Comparison of ENCODE assay signal across 33 mouse cellular contexts in the genomic region with DNA sequence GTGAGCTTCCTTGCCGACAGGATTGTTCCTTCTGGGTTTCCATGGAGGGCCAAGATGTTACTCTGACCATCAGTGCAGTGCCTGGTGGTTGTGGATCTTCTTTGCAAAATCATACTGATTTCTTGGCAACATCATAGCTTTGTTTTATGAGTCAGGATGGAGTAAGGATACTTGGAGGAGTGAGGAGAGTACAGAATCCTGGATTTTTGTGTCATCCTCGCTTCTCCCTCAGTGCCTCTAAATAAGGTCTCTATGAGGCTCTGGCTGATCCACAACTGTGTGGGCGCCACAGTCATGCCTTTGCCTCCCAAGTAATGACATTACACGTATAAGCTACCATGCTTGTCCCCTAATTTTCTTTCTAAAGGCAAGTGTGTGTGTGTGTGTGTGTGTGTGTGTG. TPM values are rescaled to one million over a fixed set of nuclear protein-coding genes. Genes with fewer than 3 reads are reported as not detected.
DNase-seq lines count a peak whose midpoint lies in the region; ATAC-seq and TF ChIP-seq lines count a peak whose summit lies in the region.
"Had no signal": no experiment of that assay in that cellular context is flagged by ENCODE, and none has a peak within 500 bp of the region (broad histone marks: within the 10 kb centered on the region; RNA-seq: fewer than 3 reads in every experiment).

No protein-coding gene starts in this region.

- no peaks in the 10 kb centered on the region for H3K27me3 ChIP-seq in forebrain, embryonic 13.5 days
- H3K27me3 ChIP-seq in cerebellum, adult 2 months (ENCODE audit: control insufficient read depth, insufficient read depth, low read length) = no peaks in the 10 kb centered on the region
- H3K27me3 ChIP-seq: heart, embryonic 15.5 days; neural tube, embryonic 12.5 days had no signal

- no peak for TF ChIP-seq CTCF in cerebellum, adult 2 months (IDR thresholded peaks at IDR 0.05; ENCODE audit: borderline replicate concordance, insufficient read depth, low read depth, low read length)

- peak; percentile 92 for ATAC-seq in frontal cortex, adult (ENCODE audit: low TSS enrichment)
- no peak for ATAC-seq in forebrain, embryonic 13.5 days
- ATAC-seq: activated CD4-positive, CD25-positive, alpha-beta regulatory T cell, adult 4 months; liver, postnatal 0 days; lung, postnatal 0 days had no signal

- no peak for TF ChIP-seq POLR2A in cerebellum, adult 2 months (IDR thresholded peaks at IDR 0.05; ENCODE audit: borderline replicate concordance, insufficient read depth, low read length)

- H3K4me2 ChIP-seq in forebrain, embryonic 13.5 days = no peak overlapping the region
- H3K4me2 ChIP-seq: heart, embryonic 15.5 days; hindbrain, embryonic 14.5 days; neural tube, embryonic 12.5 days had no signal

- no peak overlapping the region for H3K9ac ChIP-seq in forebrain, embryonic 13.5 days
- H3K9ac ChIP-seq: heart, embryonic 15.5 days; hindbrain, embryonic 14.5 days; liver, postnatal 0 days; neural tube, embryonic 12.5 days had no signal

- 73% methylated on average over 4 of the region's 4 CpGs for WGBS in forebrain, embryonic 13.5 days
- WGBS in cerebellum, adult 2 months = 84% methylated on average over 4 of the region's 4 CpGs

- H3K36me3 ChIP-seq in forebrain, embryonic 13.5 days (ENCODE audit: poor library complexity, severe bottlenecking) = no peaks in the 10 kb centered on the region
- H3K36me3 ChIP-seq: G1E; heart, embryonic 15.5 days; neural tube, embryonic 12.5 days had no signal

- peak overlapping the region; percentile 78 for H3K27ac ChIP-seq in forebrain, embryonic 13.5 days
- H3K27ac ChIP-seq in cerebellum, adult 2 months (ENCODE audit: insufficient read depth, low read length) = no peak overlapping the region
- H3K27ac ChIP-seq: heart, embryonic 15.5 days; hindbrain, embryonic 14.5 days; kidney, postnatal 0 days; left cerebral cortex, adult 2 months; macrophage; neural tube, embryonic 12.5 days had no signal

- H3K9me3 ChIP-seq in forebrain, embryonic 13.5 days (replicated peaks) = no peaks in the 10 kb centered on the region
- H3K9me3 ChIP-seq: G1E; heart, embryonic 15.5 days; neural tube, embryonic 12.5 days had no signal

- no peak overlapping the region for H3K4me3 ChIP-seq in forebrain, embryonic 13.5 days
- H3K4me3 ChIP-seq in cerebellum, adult 2 months (replicated peaks; ENCODE audit: insufficient read depth, low read depth, low read length) = no peak overlapping the region
- H3K4me3 ChIP-seq: gastrocnemius, adult 2 months; heart, embryonic 15.5 days; left cerebral cortex, adult 2 months; neural tube, embryonic 12.5 days had no signal

- no peak for DNase-seq in frontal cortex, postnatal 36 days (ENCODE audit: low spot score in 2 of 2)
- peak; percentile 33 for DNase-seq in right cerebral cortex, adult 18-20 months
- DNase-seq in right cerebral cortex, postnatal 36 days (ENCODE audit: low spot score in 2 of 2) = no peak
- no peak for DNase-seq in adrenal gland, adult 2 months
- no peak for DNase-seq in cerebellum, adult 2 months
- DNase-seq: adrenal gland, postnatal 14 days; cerebellum, adult 9-10 months; gastrocnemius, adult 2 months; heart, postnatal 36 days; kidney, adult 2 months; left cerebral cortex, postnatal 4 days; liver, postnatal 0 days; right cerebral cortex, postnatal 25 days; thymus, postnatal 14 days had no signal

- H3K4me1 ChIP-seq in forebrain, embryonic 13.5 days = peaks cover 55% of the 10 kb centered on the region
- peaks cover 6% of the 10 kb centered on the region for H3K4me1 ChIP-seq in cerebellum, adult 2 months (ENCODE audit: control insufficient read depth, insufficient read depth, low read length)

RNA-seq across cellular contexts. Expression of gene Flnb, which starts 28.9 kb away (rescaled TPM):
- polyA plus RNA-seq in forebrain, embryonic 13.5 days (2015; fragmentation: Nextera tagmentation; extraction: Ambion mirVana) = 8.7 TPM in 2 replicates
- total RNA-seq in adrenal gland, adult 2 months (2021) = 10 to 100 TPM; 40.8 to 44.9 TPM
- 8.8 and 8.9 TPM in 2 replicates for polyA plus RNA-seq in adrenal gland, adult 2 months (2012; rRNA removed)
- 32.7 and 33.0 TPM in 2 replicates for polyA plus RNA-seq in cerebellum, adult 2 months (2012; rRNA removed)

RNA-seq across cellular contexts. Expression of gene Gm26661, which starts 55.3 kb away (rescaled TPM):
- not detected in 2 replicates for polyA plus RNA-seq in forebrain, embryonic 13.5 days (2015; fragmentation: Nextera tagmentation; extraction: Ambion mirVana)
- not detected for total RNA-seq in adrenal gland, adult 2 months (2021)
- not detected in 2 replicates for polyA plus RNA-seq in adrenal gland, adult 2 months (2012; rRNA removed)
- not detected in 2 replicates for polyA plus RNA-seq in cerebellum, adult 2 months (2012; rRNA removed)
- total RNA-seq: adrenal gland, postnatal 14 days; G1E; gastrocnemius, adult 2 months; gastrocnemius, postnatal 4 days; heart, postnatal 36 days; layer of hippocampus, postnatal 10 days; left cerebral cortex, adult 2 months; left cerebral cortex, postnatal 4 days; liver, adult 2 months; monocyte, adult 5-6 weeks had no signal
- polyA plus RNA-seq: activated CD4-positive, CD25-positive, alpha-beta regulatory T cell, adult 4 months; brain, embryonic 14.5 days; G1E; heart, embryonic 15.5 days; hindbrain, embryonic 14.5 days; intestine, embryonic 14.5 days; kidney, adult 2 months; kidney, postnatal 0 days; large intestine, adult 2 months; liver, adult 2 months; liver, postnatal 0 days; lung, postnatal 0 days; macrophage; neural tube, embryonic 12.5 days; spleen, adult 2 months had no signal
